Mouse (Mus musculus): ENCODE data around the gene Pcsk1. TPM values are rescaled to one million over a fixed set of nuclear protein-coding genes. Genes with fewer than 3 reads are reported as not detected.

Pcsk1 gene
- total RNA-seq (2021): 10 to 100 TPM; 36.7 to 48.5 TPM

- DNase-seq (ENCODE audit: low spot score in 2 of 2): peak; percentile 54 to 81
- intact Hi-C loops (cut with DNase I): loop anchor here (2.0 to 5.0 kb wide), 2 partner anchors 25 to 228 kb away; no protein-coding TSS in a partner anchor
Measured at GRCm38 (mm10) chr13:75089721-75090410, at the start of gene Pcsk1. Gene Pcsk1, plus strand, starts transcription at chr13:75089826.

- no peak for DNase-seq (ENCODE audit: low spot score in 2 of 2)
- intact Hi-C loops (cut with DNase I): no loop called here
Measured at GRCm38 (mm10) chr13:75058818-75059217, 30.8 kb upstream of the Pcsk1 start.

- intact Hi-C loops (cut with DNase I): no loop called here
- DNase-seq (ENCODE audit: low spot score in 2 of 2): no peak
Measured at GRCm38 (mm10) chr13:75063947-75064346, 25.7 kb upstream of the Pcsk1 start.

- intact Hi-C loops (cut with DNase I): no loop called here
- DNase-seq (ENCODE audit: low spot score in 2 of 2): no peak
Measured at GRCm38 (mm10) chr13:75088597-75088996, 1.0 kb upstream of the Pcsk1 start.

- intact Hi-C loops (cut with DNase I): loop anchor here (2.0 to 5.0 kb wide), 2 partner anchors 24 to 228 kb away; no protein-coding TSS in a partner anchor
- peak; percentile 37 to 40 for DNase-seq (ENCODE audit: low spot score in 2 of 2)
Measured at GRCm38 (mm10) chr13:75090411-75090779, 769 bp downstream of the Pcsk1 start.

GRCm38 (mm10) chr13:75091071-75091470 is 1.4 kb downstream of the Pcsk1 start:
- intact Hi-C loops (cut with DNase I): loop anchor here (2.0 to 5.0 kb wide), 2 partner anchors 24 to 229 kb away; no protein-coding TSS in a partner anchor
- DNase-seq (ENCODE audit: low spot score in 2 of 2): peak; percentile 25 to 83

- no peak for DNase-seq (ENCODE audit: low spot score in 2 of 2)
Measured at GRCm38 (mm10) chr13:75095487-75095886, 5.9 kb downstream of the Pcsk1 start.

GRCm38 (mm10) chr13:75113114-75113513 is 23.5 kb downstream of the Pcsk1 start:
- intact Hi-C loops (cut with DNase I): no loop called here
- peak; percentile 21 to 69 for DNase-seq (ENCODE audit: low spot score in 2 of 2)

More at GRCm38 (mm10) chr13:75095487-75095886, 5.9 kb downstream of the Pcsk1 start:
- intact Hi-C loops (cut with DNase I): no loop called here

GRCm38 (mm10) chr13:75114007-75114424 is 24.4 kb downstream of the Pcsk1 start:
- DNase-seq (ENCODE audit: low spot score in 2 of 2): peak; percentile 34 to 84
- intact Hi-C loops (cut with DNase I): loop anchor here (2.0 kb wide), 1 partner anchor 23 kb away; no protein-coding TSS in a partner anchor

GRCm38 (mm10) chr13:75114838-75115237 is 25.2 kb downstream of the Pcsk1 start:
- DNase-seq (ENCODE audit: low spot score in 2 of 2): peak in 1 of 2 experiments; percentile 68
- intact Hi-C loops (cut with DNase I): loop anchor here (2.0 kb wide), 1 partner anchor 24 kb away; no protein-coding TSS in a partner anchor

GRCm38 (mm10) chr13:75135833-75136232 is 46.2 kb downstream of the Pcsk1 start:
- intact Hi-C loops (cut with DNase I): no loop called here
- DNase-seq (ENCODE audit: low spot score in 2 of 2): no peak

- intact Hi-C loops (cut with DNase I): no loop called here
Measured at GRCm38 (mm10) chr13:75160661-75161060, 71.0 kb downstream of the Pcsk1 start.

GRCm38 (mm10) chr13:75163408-75163807 is 73.8 kb downstream of the Pcsk1 start:
- DNase-seq (ENCODE audit: low spot score in 2 of 2): peak; percentile 1 to 31
- intact Hi-C loops (cut with DNase I): no loop called here

More at GRCm38 (mm10) chr13:75160661-75161060, 71.0 kb downstream of the Pcsk1 start:
- DNase-seq (ENCODE audit: low spot score in 2 of 2): no peak

Measured in left cerebral cortex, postnatal 25 days (tissue).